Mouse (Mus musculus): ENCODE measurements at regions not wholly inside any gene's neighbourhood (a gene's known extent, or its start where the extent isn't known, plus 50 kb on each side); places are given as distances from the start of the nearest gene placed in this dataset.

GRCm38 (mm10) chr1:149556381-149556780 is 404.7 kb downstream of the Pla2g4a start:
- DNase-seq, result peak; percentile 29

DNA sequence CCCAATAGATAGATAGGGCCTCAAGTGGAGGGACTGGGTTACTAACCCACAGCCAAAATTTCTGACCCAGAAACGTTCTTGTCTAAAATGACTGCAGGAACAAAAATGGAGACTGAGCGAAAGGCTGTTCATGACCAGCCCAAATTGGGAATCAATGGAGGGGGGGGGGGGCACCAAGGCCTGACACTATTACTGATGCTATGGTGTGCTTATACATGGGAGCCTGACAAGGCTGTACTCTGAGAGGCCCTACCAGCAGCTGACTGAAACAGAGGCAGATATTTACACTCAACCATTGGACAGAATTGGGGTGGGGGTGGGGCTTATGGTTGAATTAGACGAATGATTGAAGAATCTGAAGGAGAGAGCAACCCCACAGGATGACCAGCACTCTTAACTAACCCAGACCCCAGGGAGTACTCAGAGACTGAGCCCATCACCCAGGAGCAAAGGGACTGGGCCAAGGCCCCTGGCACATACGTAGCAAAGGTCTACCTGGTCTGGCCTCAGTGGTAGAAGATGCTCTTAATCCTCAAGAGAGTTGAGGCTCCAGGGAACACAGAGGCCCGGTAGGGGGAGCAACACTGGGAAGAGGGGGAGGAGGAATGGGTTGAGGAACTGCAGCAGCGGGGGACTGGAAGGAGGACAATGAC is 405.6 kb downstream of the Pla2g4a start:
- DNase-seq, result no peak

DNA sequence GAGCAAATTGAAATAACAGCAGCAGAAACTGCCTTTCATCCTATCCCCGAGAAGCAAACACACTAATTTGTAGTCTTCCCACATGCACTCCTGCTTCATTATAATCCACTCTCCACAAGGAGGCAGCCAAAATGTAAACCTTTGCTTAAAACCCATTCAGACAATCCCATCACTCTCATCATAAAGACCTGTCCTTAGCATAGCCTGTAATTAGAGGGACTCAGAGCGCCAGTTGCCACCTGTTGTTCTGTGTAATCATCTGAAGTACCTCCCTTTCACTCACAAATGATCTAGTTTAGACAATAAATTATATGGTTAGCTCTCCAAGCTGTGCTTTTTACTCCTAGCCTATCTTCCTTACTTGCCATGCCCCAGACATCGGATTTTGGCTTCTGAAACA is 415.0 kb downstream of the Pla2g4a start:
- no peak for DNase-seq

DNA sequence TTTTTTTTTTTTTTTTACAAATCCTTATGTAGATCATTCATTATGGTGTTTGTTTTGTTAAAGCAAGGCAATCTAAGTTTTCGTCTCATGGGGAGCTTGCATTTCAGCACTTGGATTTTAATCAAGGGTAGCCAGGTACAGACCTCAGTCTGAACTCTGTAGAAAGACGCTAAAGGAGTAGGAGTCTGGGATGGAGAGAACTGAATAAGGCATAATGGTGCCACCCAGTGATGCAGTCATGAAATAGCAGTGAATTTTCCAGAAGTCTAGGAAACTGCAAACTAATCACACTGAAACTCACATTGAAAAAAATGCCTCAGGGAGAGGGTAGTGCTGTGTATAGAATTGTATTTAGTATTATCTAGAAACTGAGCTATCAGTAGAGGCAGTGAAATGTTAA is 419.7 kb downstream of the Pla2g4a start:
- DNase-seq, result no peak

DNA sequence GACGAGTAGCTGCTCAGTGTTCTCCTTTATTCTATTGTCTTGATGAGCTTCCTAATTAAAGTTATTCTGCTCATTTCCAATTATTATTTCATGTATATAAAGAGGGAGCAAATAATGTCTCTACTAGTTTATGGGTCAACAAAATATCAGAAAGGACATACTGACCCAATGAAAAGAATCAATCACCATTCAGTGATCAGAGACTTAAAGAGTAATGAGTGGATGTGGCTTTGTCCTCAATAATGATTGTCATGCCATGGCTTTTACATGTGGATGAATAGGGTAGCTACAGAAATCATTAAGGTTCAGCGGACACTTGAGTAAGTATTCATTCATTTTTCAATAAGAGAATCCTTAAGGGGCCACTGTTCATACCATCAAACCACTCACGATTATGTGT is 427.4 kb downstream of the Pla2g4a start:
- no peak for DNase-seq

Data from cerebellum, adult 11 months (tissue).